Mouse (Mus musculus) layer of hippocampus, adult 9-10 months (tissue): ENCODE results near the gene Zswim1.
"Not testable (repeated sequence)": the region's sequence is repeated elsewhere in the genome, so short reads cannot be mapped to it uniquely, and the experiment has no call there.

Experiments used
- DNase-seq: peaks from one replicate; pipeline ENCODE4 v3.0.0; 2022; ENCODE audit warnings: low spot score

Gene Zswim1

GRCm38 (mm10) chr2:164829090-164829489 lies 6.6 kb downstream of the Zswim1 start:
- no peak for DNase-seq

GRCm38 (mm10) chr2:164831029-164831428 lies 8.5 kb downstream of the Zswim1 start:
- DNase-seq: no peak

GRCm38 (mm10) chr2:164832032-164832747 lies 9.7 kb downstream of the Zswim1 start:
- no peak for DNase-seq

- peak; percentile 68 for DNase-seq
Measured at GRCm38 (mm10) chr2:164832748-164833301, 10.3 kb downstream of the Zswim1 start, which contains the start of gene Ctsa. Ctsa (plus strand) TSS chr2:164832873.

GRCm38 (mm10) chr2:164833314-164833959 lies 11.0 kb downstream of the Zswim1 start, which contains the start of gene Neurl2:
Neurl2 (minus strand) TSS chr2:164833456.
- DNase-seq: peak; percentile 97

GRCm38 (mm10) chr2:164834531-164834930 lies 12.0 kb downstream of the Zswim1 start:
- DNase-seq: no peak

GRCm38 (mm10) chr2:164835164-164835563 lies 12.7 kb downstream of the Zswim1 start:
- DNase-seq: no peak

GRCm38 (mm10) chr2:164845782-164846181 lies 23.3 kb downstream of the Zswim1 start:
- no peak for DNase-seq

GRCm38 (mm10) chr2:164850061-164850460 lies 27.6 kb downstream of the Zswim1 start:
- DNase-seq: no peak

- not testable (repeated sequence) for DNase-seq
Measured at GRCm38 (mm10) chr2:164855572-164855971, 33.1 kb downstream of the Zswim1 start.

GRCm38 (mm10) chr2:164856309-164857100 lies 34.0 kb downstream of the Zswim1 start:
- no peak for DNase-seq

GRCm38 (mm10) chr2:164857101-164857821 lies 34.8 kb downstream of the Zswim1 start, which contains the start of gene Pltp:
Pltp (minus strand) TSS chr2:164857711.
- no peak for DNase-seq

- DNase-seq: no peak
Measured at GRCm38 (mm10) chr2:164857842-164858553, 35.5 kb downstream of the Zswim1 start.

- no peak for DNase-seq
Measured at GRCm38 (mm10) chr2:164859155-164859554, 36.7 kb downstream of the Zswim1 start.

- no peak for DNase-seq
Measured at GRCm38 (mm10) chr2:164859640-164860432, 37.4 kb downstream of the Zswim1 start.

- DNase-seq: no peak
Measured at GRCm38 (mm10) chr2:164861094-164861493, 38.6 kb downstream of the Zswim1 start.

- no peak for DNase-seq
Measured at GRCm38 (mm10) chr2:164862179-164862861, 39.8 kb downstream of the Zswim1 start.

GRCm38 (mm10) chr2:164863411-164863810 lies 40.9 kb downstream of the Zswim1 start:
- DNase-seq: not testable (repeated sequence)

- DNase-seq: no peak
Measured at GRCm38 (mm10) chr2:164864593-164864992, 42.1 kb downstream of the Zswim1 start.
